Mouse (Mus musculus): ENCODE data around the gene Nktr.

Gene Nktr

DNA sequence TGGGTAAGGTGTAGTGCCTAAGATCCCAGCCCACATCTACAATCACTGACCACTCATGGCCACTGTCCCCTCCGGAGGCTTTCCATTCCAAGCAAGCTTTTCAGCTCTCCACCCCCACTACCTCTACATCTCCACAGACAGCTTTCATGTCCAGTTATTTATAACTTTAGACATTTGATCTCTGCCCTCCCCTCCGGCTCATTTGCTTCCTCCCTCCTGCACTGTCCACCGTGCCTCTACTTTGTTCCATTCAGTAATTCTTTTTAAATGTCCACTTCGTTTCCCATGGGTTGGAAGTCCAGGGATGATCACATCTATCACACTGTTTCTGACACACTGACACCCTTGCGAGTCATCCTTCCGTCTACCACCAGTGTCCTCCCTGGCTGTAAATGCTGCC lies 11.2 kb upstream of the Nktr start:
- DNase-seq (ENCODE audit: low spot score): no peak

DNA sequence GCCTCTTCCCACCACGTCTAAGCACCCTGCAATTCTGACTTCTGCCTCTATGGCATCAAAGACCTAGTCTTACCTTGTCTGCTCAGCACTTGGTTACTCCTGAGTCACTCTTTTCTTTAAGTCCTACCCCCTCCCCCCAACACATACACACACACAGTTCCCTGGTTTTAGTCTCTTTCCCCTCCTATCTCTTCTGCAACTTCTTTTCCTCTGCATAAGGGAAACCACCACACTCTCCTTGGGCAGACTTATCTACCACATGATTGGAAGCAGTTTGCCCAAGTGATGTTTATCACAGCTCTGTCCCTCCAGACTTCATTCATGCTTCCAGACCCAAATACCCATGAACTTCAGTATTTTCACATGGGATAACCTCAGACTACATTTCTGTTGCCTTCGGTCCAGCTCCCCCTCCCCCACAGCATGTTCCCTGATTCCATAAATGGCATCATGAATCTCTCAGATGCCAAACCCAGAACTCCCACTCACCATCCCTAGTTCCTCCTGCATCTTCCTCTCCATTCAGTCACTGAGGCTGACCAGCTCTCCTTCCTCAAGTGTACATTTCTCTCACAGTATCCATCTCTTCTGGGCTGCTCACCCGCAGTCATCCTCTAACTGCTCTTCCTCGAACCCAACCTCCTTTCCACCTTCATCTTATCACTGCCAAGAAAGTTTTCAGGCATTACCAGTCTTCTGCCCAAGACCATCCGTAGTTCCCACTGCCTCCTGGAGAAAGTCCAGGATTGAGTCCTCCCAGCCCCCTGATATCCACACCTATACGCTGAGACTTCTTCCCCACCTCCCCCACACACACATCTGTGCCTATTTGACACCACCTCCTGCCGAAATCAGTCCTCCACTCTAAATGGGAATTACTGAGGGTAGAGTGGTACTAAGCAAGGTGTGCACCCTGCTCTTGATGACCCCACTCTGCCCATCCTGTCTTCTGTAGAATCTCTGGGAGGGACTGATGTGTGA lies 10.2 kb upstream of the Nktr start:
- DNase-seq (ENCODE audit: low spot score): no peak

DNA sequence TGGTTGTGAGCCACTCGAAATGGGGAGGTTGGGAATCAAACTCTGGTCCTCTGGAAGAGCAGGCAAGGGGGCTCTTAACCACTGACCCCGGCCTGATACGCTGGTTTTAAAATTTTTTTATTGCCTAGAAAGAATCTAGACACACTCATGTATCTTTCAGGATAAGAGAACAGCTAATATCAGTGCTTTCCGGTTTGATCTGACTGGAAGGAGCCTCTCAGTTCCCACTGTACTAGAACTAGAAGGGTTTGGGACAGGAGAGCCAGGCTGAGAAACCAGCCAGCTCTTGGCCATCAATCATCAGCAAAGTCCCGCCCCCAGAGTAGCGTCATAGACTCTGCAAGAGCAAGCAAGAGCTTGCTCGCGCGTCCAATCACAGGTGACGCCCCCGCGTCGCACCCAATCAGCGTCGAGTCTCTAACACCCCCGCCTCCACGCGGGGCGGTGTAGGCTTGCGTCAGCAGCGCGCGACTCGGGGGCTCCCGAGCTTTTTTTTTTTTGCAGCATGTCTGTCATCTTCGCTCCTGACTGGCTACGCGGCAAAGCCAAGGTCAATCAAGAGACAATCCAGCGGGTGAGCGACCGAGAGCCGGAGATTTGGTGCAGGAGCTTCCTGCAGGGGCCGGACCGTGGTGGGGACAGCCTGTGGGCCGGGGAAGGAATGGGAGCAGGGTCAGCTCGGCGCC lies 8.9 kb upstream of the Nktr start, which contains the start of gene Ss18l2:
Gene Ss18l2, plus strand, starts transcription at position 432 of the 686 bp plus-strand sequence.
- DNase-seq (ENCODE audit: low spot score): peak; percentile 99

DNA sequence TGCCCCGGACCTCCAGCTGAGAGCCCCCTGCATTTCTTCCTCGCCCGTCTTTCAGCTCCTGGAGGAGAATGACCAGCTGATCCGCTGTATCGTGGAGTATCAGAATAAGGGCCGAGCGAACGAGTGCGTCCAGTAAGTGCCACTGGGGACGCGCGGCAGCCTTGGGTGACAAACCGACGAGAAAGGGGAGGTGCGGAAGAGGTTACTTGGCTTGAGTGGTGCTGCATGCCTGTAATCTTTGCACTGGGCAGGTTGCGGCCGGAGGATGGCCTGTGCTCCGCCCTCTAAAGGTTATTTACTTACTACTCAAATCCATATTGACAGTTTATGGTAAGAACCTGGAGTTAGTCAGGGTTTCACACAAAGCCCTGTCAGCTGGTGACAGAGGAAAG lies 8.4 kb upstream of the Nktr start:
- no peak for DNase-seq (ENCODE audit: low spot score)

DNA sequence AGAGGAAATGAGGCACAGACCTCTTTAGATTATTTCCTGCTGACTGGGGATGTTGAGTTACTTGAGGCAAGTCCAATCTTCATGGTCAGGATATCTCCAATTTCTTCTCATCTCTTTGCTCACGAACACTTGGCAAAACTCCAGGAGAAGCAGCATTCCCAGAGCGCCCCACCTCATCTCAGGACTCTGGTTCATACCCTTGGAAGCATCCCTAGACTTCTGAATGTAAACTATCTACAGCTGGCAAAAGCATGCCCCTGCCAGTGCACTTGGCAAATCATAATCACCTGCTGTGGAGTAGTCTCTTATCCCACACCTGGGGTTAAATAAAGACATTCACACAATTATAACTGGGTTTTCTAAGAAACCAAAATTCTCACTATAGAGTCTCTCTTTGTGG lies 1.9 kb upstream of the Nktr start:
- peak; percentile 33 for DNase-seq (ENCODE audit: low spot score)

DNA sequence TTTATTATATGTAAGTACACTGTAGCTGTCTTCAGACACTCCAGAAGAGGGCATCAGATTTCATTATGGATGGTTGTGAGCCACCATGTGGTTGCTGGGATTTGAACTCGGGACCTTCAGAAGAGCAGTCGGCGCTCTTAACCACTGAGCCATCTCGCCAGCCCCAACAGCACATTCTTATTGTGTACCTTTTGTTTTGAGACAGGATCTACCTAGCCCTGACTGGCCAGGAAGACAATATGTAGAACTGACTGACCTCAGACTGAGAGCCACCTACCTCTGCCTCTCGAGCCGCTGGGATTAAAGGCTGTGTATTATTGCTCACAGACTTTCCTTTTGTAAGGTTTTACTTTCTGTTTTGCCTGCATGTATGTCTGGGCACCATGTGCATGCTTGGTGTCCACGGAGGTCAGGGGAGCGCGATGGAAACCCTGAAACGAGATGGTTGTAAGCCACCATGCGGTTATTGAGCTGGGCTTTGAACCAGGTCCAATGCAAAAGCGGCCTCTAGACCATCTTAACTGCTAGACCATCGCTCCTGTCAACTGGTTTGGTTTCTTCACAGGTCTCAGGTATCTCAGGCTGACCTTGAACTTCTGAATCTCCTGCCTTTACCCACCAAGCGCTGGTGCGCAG lies 781 bp upstream of the Nktr start:
- no peak for DNase-seq (ENCODE audit: low spot score)

DNA sequence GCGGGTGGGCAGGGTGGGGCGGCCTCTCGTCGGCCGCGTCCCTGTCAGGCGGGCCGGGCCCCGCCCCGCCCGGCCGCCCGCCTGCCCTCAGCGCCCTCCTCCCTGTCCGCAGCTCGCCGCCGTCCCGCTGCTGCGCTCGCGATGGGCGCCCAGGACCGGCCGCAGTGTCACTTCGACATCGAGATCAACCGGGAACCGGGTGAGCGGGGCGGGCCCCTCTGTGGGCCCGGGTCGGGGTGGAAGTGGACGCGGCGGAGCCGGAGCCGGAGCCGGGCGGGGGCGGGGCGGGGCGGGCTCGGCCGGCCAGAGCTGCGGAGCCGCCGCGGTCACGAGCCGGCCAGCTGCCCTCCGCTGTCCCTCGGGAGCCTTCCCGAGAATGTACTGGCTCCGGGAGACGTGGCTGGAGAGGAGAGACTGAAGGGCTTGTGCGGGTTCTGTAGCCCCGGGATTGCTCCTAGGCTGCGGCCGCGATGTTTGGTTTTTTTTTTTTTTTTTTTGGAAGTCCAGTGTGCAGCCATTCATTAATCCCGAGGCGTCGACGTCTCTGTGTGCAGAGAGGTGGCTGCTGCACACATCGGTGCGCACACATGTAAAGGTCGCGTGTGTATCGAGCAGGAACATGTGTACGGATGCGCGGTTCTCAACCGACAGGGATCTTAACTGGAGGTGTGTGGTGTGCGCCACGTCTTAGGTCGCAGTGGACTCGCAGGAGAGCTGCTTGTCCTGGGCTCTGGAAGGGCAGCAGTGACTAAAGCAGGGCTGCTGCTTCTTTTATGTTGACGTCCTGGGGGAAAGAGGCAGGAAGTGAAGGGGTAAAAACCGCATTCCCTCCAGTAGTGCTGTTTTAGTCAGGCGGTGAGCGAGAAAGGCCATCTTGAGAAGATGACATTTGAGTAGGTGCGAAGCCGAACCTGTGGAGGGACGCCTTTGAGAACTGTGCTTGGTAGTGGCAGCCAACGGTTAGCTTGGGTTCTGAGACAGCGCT lies 670 bp downstream of the Nktr start:
- DNase-seq (ENCODE audit: low spot score): peak; percentile 78

DNA sequence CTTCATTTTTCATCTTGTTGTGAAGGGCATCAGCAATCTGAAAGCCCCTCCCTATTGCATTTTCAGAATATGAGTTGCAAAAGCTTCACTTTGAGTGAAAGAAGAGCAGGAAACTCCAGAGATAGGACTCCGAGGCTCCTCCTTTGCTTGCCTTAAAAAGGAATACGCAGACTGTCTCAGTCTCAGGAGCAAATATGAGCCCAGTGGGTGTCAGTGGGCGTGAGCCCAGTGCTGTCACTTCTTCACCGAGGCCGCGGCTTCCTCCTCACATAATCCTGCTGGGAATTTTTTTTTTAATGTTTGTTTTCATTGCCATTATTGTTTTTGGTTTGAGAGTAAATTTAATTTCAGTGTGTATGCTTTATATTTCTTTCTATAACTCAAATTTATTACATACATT lies 21.5 kb downstream of the Nktr start:
- DNase-seq (ENCODE audit: low spot score): no peak

DNA sequence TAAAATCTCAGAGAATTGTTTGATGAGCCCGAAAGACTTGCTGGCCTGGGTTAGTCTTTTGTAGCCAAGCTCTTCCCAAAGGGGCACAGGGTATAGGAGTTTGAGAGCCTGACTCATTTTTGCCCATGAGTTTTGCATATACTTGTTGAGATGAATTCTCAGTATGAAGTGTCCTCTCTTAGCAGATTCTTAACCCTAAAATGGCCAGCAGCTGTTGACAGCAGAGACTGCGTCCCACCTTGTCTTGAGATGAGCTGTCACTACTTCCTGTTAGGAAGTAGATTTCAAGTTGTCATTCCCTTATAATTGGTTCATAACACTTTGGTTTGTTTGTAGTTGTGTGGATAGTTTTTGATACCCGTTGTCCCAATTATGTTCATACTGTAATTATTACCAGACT lies 22.2 kb downstream of the Nktr start:
- no peak for DNase-seq (ENCODE audit: low spot score)

DNA sequence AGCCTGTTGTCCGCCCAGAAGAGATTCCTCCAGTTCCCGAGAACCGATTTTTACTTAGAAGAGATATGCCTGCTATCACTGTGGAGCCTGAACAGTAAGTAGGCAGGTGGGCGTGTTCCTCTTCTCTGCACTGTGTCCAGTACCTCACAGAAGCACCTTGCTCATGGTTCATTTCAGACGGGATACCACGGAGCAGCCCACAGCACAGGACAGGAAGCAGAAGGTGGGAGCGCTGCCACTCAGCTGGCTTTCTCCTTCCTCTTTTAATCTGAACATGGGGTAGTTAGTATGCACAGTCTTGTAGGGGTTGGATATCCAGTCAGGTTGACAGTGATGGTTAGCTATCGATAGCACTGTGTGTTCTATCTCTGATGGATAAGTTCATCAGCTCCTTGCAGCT lies 25.1 kb downstream of the Nktr start:
- no peak for DNase-seq (ENCODE audit: low spot score)

DNA sequence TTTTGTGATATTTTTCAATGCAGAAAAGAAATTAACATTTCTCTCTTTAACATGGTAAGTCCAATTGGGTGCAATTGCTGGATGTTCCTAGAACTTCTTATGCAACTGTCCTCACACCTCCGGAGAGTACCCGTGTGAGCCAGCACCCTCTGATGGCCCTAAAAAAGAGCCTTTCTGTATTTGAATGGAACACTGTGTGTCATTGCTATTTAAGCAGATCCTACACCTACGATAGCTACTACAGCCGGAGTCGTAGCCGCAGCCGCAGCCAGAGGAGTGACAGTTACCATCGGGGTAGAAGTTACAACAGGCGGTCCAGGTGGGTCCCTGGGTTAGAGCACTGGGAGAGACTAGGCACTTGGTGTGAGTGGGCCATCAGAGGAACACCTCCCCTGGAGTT lies 33.8 kb downstream of the Nktr start:
- no peak for DNase-seq (ENCODE audit: low spot score)

DNA sequence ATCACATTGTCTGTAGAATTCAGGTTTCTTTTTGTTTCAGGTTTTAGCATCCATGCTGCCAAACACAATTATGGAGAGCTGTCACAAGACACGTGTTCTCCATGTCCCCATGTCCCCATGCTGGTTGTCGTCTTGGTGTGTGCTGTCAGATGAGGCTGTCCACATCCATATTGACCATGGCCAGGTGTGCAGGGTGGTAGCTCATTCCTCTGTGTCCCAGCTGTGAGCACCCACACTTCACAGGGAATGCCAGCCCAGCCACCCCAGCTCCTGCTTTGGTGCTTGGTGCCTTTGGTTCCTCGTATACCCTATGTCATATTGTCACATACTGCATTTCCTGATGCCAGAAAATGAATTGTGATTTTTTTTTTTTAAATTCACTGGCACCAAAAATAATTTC lies 35.7 kb downstream of the Nktr start:
- DNase-seq (ENCODE audit: low spot score): no peak

DNA sequence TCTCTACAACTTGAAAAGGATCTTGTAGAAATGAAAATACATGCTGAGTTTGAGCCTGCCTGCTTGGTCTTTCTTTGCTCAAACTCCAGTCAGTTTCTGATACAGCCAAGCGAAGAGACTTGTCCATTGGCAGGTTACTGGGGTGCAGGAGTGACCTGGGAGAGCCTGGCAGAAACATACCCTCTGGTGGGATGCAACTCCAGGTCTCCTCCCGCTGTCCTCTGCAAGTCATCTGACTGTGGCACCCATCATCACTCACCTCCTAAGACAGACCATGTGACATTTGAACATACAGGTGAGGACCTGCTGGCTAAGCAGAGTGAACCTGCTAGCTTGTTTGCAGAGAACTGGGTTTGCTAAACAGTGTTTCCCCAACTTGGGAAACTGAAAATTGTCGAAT lies 37.8 kb downstream of the Nktr start:
- DNase-seq (ENCODE audit: low spot score): no peak

DNA sequence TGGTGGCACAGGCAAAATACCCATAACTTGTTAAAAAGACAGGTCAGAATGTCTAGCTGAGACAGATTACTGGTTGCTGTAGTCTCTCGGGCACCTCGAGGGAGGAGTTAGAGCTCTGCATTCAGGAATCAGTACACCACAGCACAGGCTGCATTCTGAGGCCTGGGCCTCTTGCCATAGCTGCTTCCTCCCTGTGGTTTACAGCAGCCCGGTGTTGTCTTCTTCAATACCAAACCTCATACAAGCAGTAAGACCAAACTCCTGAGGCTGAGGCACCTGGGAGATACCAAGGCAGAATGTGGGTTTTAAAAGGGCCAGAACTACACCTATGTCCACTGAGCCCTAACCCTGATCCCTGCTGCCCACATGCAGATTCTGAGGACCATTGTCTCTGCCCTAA lies 38.5 kb downstream of the Nktr start:
- DNase-seq (ENCODE audit: low spot score): peak; percentile 56

DNA sequence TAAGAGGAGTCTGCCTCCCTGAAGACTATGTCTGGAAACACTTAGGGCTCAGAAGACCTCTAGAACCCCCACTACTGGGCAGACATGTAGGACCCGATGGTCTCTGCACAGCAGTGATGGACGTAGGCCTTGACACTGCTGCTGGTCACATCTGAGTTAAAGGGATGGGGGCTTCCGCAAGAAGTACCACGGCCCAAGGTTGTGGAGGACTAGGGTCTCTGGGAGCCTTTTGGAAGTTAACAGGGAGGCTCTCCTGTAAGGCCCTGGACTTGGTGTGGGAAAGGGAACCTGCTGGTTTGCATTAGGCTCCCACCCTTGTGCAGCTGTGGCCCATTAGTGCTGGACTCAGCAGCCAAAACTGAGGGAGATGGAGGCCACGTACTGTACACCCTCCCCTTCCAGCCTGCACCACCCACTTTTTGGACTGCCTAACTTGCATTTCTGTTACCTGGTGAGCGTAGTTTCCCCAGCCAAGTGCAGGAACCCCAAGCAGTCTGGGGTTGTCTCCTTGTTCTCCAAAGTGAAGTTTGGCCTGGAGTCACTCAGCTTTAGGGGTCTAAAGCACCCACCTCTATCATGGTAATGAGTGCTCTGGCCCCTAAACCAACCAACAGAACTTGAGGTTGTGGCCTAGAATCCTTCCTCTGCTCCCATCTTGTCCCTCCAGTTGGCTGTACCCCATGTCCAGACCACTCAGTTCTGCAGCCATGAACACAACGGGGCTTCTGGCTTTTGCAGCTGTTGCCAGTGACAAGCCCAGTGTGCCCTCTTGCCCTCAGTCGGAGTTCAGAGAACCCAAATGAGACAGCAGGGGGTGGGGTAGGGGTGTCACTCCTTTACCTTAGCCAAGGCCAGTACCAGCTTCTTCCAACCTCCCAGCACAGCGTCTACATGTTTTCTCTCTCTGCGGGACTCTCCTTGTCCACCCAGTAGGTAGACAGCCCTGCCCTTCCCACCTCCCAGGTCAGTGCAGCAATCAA lies 39.2 kb downstream of the Nktr start:
- DNase-seq (ENCODE audit: low spot score): peak; percentile 51

DNA sequence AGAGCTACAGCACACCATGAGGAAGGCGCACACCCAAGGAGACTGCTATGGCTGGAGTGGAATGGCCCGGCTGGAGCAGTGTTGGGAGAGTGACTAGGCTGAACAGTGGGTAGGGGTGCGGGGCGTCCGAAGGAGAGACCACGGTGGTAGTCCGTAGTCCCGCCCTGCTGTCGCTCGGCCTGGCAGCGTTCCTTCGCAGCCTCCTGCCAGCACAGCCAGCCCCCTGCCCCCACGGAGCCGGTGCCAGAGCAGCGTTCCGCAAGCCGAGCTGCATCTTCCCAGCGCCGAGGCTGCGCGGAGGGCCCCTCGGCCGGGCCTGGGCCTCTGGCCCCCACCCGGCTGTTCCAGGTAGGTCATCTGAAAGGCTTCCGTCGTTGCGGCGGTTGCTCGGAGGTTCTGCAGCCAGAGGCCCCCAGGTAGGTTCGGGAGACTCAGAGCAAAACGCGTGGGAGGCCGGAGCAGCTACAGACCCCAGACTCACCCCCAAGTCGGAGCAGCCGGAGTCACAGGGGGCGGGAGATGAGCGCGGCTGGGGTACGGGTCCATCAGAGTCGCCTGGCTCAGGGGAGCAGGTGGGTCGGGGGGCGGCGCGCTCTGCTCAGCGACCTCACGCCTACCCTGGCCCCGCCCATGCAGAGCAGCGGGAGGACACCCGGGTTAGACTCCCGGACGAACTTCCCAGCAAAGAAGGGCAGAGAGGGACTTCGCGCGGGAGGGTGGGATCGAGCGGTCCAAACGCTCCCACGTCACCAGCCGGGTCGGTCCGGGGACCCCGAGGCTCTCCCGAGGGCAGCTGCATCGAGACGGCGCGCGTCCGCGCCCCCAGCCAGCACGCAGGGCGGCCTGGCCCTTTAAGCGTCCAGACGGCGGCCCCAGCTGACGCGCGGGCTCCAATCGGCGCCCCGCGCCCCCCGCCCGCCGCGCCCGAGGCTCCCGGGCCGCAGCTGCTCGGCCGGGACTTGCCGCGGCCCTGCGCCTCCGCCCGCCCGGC lies 40.4 kb downstream of the Nktr start, which contains the start of gene Zfp651:
Gene Zfp651, plus strand, starts transcription at position 240 of the 991 bp plus-strand sequence.
- DNase-seq (ENCODE audit: low spot score): peak; percentile 82

DNA sequence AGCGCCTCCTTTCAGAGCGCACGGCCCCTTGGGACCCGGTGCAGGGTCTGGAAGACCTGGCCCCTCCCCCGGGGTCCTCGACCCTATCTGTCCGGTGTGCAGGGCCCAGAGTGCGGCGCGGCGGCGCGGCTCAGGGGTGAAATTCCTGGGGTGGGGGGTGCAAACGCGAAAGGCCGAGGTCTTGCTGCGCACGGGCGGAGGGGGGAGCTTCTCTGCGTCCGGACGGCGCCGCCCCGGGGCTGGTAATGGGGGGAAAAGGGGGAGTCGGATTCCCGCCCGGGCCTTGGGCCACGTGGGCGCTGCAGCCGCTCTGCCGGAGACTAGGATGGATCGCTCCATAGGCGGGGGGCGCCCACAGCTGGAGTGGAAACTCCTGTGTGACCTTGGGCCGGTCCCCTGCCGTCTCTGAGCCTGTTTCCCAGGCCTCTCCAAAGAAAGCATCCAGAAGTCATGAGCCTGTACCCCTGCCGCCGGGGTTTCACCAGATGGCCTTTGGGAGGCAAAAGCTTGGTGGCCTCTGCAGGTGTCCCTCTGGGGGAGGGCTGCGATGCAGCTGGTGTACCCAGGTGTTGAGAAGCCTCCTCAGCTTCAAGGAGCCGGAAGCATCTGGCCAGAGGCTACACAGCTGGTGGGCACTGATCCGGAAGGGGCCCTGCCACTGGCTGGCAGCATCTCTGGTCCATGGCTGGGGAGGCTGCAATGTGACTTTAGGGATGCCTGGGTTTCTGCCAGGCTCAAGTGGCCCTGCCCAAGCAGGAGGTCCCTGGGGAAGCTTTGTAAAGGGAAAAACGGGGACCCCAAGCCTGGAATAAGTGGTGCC lies 41.5 kb downstream of the Nktr start:
- peak; percentile 85 for DNase-seq (ENCODE audit: low spot score)

DNA sequence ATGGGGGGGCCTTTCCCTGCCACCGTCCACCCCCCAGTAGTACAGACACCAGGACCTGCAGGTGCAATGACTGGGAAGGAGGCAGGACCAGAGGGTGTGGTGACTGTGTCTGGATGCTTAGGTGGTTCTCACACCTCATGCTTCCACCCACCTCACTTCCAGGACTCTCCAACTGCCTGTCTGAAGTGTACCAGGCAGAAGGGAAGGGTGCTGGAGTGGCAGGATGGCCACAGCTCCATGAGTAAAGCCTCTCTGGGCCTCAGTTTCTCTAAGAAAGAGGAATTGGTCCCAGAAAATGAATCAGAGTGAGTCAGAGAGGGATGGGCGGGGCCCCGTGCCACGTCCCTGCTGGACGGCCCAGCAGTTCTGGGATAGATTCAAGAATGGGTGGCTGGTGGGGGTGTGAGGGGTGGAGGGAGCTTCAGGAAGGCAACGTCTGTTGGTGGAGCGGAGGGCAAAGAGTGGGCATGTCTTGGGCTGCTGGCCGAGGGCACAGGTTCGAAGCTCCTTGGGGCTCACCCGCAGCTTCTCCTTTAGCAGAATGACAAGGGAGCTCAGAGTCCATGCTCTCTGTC lies 42.2 kb downstream of the Nktr start:
- DNase-seq (ENCODE audit: low spot score): peak; percentile 52
